Mouse (Mus musculus): ENCODE data around the gene Dab1. TPM values are rescaled to one million over a fixed set of nuclear protein-coding genes. Genes with fewer than 3 reads are reported as not detected.

Dab1 gene
- polyA plus RNA-seq, 1 experiment from 2014 or later, result 0.77 TPM

DNA sequence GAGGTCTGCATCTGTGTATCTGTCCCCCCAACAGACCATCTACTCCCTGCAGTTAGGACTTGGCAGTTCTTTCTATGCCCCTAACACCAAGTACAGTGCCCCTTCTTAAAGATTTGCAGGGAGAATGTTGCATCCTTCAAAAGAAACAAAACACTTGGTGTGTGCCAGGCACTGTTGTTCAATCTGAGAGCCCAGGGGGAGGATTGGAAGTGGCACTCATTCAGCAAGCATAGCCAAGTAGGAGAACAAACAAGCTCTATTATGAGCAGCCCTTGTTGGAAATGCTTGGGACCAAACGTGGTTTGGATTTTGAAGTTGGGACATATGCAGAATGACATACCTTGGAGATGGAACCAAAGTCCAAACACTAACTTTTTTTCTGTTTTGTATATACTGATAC is 1097.3 kb downstream of the Dab1 start:
- no peak for DNase-seq (ENCODE audit: low spot score)

DNA sequence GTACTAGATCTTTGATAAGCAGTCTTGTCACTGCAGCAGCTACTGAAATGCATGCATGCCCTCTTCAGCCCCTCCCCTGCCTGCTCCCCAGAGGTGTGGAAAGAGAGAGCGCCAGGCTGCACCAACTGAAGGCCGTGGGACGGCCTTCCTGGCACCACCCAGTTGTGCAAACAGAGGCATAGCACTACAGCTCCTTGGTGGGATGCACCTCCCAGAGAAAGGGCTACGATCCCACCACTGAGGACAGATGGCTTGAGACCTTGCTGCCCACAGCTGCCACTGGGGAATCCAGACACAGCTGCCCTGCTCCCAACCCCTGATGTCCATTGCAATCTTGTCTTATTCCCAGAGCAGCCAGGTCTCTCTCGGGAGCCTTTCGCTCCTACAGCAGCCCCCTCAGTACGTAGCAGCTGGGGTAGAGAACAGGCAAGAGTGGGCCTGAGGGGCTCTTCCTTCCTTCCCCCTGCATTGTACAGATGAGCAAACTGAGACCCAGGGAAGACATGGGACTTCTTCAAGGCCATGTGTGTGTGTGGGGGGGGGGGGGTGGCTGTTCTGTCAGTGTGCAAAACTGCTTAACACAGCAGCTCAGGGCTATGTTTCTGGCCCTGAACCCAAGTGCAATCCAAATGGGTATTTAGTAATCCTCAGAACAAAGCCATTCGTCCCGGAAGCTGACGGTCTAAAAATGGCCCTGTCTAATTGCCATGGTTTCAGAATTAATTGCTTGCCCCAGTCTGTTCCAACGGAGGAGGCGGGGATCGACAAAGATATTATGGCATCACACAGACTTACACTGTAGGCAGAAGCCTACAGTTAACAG is 1100.0 kb downstream of the Dab1 start:
- no peak for DNase-seq (ENCODE audit: low spot score)

DNA sequence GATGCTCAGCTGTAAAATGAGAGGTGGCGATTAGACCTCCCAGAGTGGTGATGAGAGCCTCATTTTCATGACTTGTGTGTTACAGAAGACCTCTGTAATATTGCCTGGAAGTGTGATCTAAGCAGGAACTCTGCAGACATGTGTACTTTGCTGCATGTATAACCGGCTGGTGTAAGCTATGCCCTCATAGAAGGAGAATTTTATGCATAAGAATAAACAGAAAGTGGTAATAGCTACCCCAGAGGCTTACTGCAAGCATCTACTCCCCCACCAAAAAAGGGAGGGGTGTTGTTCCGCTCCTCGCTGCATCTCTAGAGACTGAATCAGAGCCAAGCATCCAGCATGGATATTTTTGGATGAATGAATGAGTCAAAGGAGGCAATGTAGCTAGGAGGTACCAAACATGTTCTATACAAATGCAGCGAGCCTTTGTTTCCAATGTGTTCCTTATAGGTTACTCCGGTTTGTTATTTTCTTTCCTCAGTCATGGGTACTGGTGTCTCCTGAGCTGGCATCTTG is 1104.4 kb downstream of the Dab1 start:
- DNase-seq (ENCODE audit: low spot score), result no peak

DNA sequence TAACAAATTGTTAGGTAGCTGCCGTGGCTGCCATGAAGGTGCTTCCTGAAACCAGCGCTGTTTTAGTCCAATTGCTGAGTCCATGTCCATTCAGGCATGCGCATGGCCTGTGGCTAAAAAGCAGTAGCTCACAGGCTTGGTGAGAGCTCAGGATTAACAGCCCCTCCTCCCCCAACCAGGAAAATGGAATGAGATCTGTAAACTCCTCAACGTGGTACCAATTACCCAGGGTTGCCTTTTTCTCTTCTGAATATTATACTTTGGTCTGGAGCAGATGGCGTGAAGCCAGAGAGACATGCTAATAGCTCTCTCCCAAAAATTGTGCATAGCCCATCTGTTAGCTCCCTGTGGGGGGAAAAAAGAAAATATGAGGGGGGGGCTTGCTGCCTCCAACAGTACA is 1105.1 kb downstream of the Dab1 start:
- DNase-seq (ENCODE audit: low spot score), result no peak

DNA sequence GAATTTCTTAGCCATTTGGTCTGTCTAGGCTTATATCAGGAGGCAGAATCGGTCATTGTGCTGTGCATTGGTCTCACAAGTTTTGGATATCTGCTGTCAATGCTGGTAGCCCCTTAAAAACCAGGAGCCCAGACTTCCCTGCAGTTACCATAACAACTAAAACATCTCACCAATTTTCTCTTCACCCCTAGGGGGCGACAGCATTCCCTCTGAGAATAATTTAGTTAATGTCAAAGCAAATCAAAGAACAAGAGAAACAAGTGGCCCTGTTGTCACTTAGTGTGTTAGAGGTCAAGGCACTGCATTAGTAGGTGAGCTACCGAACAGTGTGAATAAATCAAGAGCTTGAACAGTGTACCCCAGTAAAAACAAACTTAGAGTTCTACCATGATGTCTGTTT is 1106.5 kb downstream of the Dab1 start:
- DNase-seq (ENCODE audit: low spot score), result no peak

DNA sequence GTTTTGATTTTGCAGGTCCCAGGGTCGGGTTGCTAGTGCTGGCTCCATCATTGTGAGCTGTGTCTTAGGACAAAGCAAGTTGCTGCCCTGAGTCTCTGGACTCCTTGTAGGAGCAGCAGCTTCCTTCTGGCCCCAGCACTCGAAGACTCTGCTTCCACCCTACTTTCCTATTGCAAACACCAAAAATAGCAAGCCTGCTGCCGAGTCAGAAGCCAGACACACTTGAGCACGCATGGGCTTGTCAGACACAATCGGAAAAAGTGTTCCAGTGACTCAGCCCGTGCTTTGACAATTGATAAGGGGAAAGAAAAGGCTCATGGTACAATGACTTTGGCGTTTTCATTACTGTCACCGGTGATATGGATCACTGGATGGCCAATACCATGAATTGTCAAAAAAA is 1110.0 kb downstream of the Dab1 start:
- no peak for DNase-seq (ENCODE audit: low spot score)

DNA sequence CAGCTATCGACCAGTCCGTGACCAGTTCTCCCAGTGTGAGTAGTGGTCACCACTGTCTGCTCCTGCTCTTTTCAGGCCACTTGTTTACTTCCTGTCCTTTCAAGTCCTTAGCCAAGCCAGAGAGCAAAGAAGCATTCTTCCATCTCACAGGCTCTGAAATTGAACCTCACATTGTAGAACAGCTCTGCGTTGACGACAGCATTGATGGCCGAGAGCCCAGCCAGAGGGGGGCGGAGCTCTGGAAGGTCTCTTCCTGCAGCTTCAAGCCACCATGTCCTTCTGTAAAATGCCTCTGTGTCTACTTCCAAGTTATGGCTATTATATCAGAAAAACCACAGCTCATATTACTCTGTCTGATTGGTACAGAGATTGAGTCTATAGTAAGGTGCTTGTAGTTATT is 1127.3 kb downstream of the Dab1 start:
- DNase-seq (ENCODE audit: low spot score), result no peak

DNA sequence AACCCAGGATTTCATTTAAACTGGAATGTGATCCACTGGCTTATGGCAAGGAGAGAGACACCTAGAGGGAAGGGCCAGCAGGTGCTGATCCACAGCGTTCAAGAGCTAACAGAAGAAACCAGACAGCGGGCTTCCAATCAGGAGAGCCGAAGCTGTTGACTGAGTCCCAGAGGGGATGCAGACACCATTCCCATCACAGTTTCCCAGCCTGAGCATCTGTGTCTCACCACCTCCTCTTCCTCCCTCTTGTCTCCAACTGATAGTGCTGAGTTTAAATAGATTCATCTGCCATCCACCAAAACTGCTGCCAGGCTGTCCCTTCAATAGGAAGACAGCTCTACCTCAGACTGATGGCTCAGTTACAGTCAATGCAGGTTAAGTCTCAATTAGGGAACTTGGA is 1134.9 kb downstream of the Dab1 start:
- DNase-seq (ENCODE audit: low spot score), result no peak

DNA sequence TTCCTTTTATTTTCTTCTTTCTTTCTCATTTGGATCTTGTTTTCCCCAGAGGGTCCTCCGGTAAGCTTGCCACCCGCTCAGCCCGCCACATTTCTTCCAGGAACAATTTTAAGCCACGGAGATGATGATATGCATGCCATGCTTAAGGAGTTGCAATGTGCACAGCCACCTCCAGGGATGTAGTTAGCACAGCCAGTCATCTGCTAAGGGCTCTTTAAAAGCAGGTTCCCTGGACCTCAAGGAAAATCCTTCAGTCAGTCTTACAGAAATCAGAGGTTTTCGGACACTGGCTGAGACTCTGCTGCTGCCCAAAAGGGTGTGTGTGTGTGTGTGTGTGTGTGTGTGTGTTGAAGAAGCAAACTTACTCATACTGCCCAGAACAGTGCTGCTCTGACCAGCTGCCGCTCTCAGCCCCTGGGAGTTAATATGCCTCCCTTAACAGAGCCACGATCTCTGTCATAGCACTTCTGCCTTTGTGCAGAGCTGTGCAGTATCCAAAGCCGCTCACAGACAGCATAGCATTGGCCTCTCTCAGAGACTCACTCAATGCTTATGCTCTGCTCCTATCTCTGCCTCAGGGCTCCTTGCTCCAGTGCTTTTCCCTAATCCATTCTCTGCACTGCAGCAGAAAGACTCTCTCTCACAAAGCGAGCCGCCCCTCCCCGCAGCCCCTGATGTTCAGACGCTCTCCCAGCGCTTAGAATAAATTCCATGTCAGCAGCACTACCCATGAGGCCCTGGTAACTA is 1141.9 kb downstream of the Dab1 start:
- no peak for DNase-seq (ENCODE audit: low spot score)

DNA sequence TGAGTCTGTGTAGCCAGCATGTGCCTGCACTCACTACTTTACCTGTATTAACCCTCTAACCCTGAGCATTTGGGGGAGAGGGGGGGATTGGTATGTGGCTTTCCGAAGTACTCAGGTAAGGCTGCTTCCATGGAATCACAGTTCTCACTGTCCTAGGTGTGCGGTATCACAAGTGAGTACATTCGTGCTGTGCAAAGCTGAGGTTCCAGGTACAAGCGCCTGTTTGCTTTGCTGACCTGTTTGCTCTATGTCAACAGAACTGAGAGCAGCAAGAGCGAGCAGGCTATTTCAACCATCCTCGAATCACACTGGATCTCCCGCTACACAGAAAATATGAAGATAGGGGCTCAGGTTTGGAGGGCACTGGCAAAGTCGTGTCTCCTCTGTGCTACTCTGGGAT is 1146.9 kb downstream of the Dab1 start, which contains the start of gene C8b:
Gene C8b (plus strand): TSS at position 253 of the 400 bp plus-strand sequence.
- DNase-seq (ENCODE audit: low spot score), result no peak

DNA sequence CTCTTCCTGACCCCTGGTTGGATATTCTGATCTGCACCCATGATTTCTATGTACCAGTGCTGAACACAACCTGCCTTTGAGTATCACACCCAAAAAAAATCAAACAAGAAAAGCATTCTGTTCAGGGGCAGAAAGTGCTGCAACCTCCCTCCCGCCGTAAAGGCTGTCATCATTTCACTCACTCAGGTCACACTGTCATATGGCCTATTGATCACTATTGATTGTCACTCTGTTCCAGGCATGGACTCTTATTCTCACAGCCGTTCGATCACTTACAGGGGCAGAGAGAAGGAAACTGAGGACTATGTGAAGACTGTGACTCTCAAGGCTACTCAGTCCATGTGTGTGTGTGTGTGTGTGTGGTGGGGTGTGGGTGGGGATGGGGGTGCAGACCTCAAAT is 1149.0 kb downstream of the Dab1 start:
- no peak for DNase-seq (ENCODE audit: low spot score)

DNA sequence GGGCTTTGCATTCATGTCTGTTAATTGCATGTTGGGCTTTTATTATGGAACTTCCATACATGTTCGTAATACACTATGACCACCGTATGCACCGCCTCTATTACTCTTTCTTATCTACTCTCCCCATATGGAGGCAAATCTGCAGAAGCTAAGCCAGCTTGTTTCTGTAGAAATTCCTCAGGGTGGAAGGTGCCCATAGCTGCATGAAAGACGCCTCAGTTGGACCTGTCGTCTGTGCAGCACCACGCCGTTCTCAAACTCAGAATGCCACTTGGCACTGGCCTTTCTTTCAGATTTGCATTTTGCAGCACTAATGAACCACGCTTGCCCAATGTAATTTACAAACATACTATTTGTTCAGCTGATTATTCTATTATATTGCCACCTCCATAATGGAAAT is 1150.4 kb downstream of the Dab1 start:
- DNase-seq (ENCODE audit: low spot score), result no peak

DNA sequence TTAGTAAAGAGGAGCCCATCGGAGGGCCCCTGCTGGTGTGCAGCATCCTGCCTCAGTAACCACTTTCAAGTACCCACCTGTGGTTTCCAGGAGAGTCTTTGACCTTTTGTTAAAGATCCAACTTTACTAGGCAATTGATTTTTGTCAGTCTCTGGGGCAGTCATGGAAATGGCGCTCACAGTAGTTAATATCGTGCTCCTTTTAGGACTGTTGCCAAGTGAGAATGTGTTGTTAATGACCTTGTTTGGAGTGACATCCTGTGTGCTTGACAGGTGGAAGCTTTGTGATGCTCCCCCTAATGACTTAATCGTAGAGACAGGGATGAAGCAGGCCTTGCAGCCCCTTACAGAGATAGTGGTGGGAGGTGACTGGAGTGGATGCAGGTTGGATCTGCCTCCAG is 1151.2 kb downstream of the Dab1 start:
- no peak for DNase-seq (ENCODE audit: low spot score)

DNA sequence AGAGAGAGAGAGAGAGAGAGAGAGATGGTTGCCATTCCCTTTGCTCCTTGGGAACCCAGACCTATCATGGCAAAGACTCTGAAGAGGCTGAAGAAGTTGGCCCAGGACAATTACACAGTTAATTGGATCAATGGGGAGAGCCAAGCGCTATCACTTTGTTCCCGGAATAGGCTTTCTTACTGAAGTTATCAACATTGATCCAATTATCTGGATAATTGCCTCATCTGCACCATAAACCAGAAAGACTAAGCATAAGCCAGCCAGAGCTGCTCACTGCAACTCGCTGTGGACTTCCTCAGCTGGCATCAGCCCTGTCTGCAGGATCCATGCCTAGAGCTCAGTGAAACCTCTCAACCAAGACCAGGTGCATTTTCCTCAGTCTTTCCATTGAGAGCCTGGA is 1156.4 kb downstream of the Dab1 start:
- DNase-seq (ENCODE audit: low spot score), result no peak

DNA sequence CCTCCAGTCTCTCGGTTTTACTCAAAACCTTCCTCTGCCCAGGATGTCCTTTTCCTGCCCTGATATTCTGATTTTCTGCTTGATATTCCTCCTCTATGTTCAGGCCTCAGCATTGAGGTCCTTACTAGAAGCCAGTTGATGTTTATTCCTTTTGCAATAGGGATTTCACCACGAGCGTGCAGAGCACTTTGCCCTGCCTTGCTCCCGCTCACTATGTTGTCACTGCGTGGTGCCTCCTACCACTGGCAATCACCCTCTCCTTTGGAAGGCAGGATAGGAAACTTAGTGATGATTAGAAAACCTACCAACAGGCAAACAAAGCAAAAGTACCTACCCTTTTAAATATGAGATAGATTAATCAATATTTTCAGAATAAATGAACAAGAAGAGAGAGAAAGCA is 1160.3 kb downstream of the Dab1 start:
- DNase-seq (ENCODE audit: low spot score), result no peak

DNA sequence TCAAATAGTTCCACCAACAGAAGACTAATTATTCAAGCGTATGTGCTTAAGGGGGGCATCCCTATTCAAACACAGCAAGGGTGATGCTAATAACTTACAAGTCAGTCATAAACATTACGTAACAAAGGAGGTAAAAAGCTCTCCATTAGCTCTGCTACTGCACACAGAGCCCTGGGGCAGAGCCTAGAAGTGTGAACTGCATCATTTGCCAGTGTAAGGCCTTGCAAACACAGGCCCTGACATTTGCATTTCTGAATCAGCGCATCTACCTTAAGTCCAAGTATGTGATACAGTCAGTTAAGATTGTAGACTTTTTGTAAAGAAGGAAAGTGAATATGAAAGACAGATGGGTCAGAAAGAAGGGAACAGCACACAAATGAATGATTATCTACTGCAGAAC is 1162.3 kb downstream of the Dab1 start:
- DNase-seq (ENCODE audit: low spot score), result no peak

DNA sequence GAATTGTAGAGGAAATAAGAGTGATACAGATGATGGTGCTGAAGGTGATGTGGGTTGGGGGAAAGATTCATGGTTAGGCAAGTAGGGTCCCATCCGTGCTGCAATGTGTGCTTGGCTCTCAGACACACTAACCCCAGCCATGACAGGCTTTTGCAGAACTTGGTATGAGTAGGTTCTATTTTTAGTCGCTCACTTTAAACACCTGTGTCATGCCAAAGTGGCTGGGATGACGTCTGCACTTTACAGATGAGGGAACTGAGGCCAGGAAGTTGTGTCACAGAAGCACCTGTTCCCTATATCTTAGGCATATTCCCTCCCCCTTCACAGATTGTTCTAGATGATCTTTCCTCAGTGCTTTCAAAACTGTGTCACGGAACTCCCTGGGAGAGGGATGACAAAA is 1163.2 kb downstream of the Dab1 start:
- no peak for DNase-seq (ENCODE audit: low spot score)

DNA sequence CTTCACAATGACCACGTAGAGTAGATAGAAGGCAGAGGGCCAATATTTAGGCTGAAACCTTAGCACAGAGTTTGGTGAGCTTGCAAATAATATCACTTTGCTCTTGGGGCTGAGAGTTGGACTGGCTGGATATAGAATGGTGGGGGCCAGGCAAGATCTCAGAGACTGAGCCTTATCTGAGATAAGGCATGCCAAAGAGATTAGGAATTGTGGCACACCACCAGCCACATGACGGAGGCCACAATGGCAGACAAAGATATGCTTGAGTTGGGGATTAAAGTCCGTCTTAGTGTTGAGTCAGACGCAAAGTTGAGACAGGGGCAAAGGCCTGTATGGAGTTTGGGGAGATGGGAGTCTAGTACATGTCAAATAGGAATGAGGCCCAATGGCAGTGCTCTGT is 1173.0 kb downstream of the Dab1 start:
- no peak for DNase-seq (ENCODE audit: low spot score)

Data from thymus, postnatal 0 days (tissue).